Mouse (Mus musculus) hindbrain, embryonic 16.5 days (tissue): ENCODE results near the gene Cited2. TPM values are rescaled to one million over a fixed set of nuclear protein-coding genes. Genes with fewer than 3 reads are reported as not detected.

Source experiments
- ATAC-seq: fragments of 200-750 bp; cut with Nextera tagmentation; 2 replicates; pipeline ENCODE4 v1.8.0; 2017; ENCODE audit warnings: moderate TSS enrichment, moderate library complexity
- H3K27ac ChIP-seq: fragments of 300-500 bp; sonication (generic); 2 replicates; pipeline ENCODE4 v1.5.1; 2014; ENCODE audit warnings: low read depth, mild to moderate bottlenecking, control low read depth, low read length, moderate library complexity
- H3K27me3 ChIP-seq: fragments of 300-500 bp; sonication (generic); replicated peaks from 2 replicates; pipeline ENCODE4 v1.6.1; 2014; ENCODE audit warnings: low read length; ENCODE audit not compliant: control insufficient read depth, insufficient read depth
- H3K36me3 ChIP-seq: fragments of 300-500 bp; sonication (generic); 2 replicates; pipeline ENCODE4 v1.6.1; 2014; ENCODE audit warnings: mild to moderate bottlenecking, low read length, moderate library complexity, mixed read lengths; ENCODE audit not compliant: control insufficient read depth, insufficient read depth
- H3K4me1 ChIP-seq: fragments of 300-500 bp; sonication (generic); 2 replicates; pipeline ENCODE4 v1.6.1; 2014; ENCODE audit warnings: low read depth, low read length; ENCODE audit not compliant: control insufficient read depth, insufficient read depth
- H3K4me2 ChIP-seq: fragments of 300-500 bp; sonication (generic); 2 replicates; pipeline ENCODE4 v1.6.1; 2014; ENCODE audit warnings: mild to moderate bottlenecking, low read length, control low read depth, moderate library complexity
- H3K4me3 ChIP-seq: fragments of 300-500 bp; sonication (generic); 2 replicates; pipeline ENCODE4 v1.5.1; 2014; ENCODE audit warnings: mild to moderate bottlenecking, low read length, control low read depth, moderate library complexity
- H3K9ac ChIP-seq: fragments of 300-500 bp; sonication (generic); 2 replicates; pipeline ENCODE4 v1.6.1; 2014; ENCODE audit warnings: low read depth, mild to moderate bottlenecking, control low read depth, low read length, moderate library complexity
- H3K9me3 ChIP-seq: fragments of 300-500 bp; sonication (generic); 2 replicates; pipeline ENCODE4 v1.6.1; 2014; ENCODE audit warnings: mild to moderate bottlenecking, low read length, moderate library complexity; ENCODE audit not compliant: control insufficient read depth
- WGBS: fragments of 180-500 bp; shearing (Covaris S2); extraction: QIAGEN DNeasy Blood & Tissue Kit; methylation state at CpG from one replicate; pipeline ENCODE4 v1.1.7; 2014; 5-methylcytosine and 5-hydroxymethylcytosine counted together
- polyA plus RNA-seq: library from polyadenylated mRNA; unstranded; fragments of >200 nt; fragmentation: Nextera tagmentation; extraction: Ambion mirVana; gene quantifications from 2 replicates; pipeline ENCODE4 v1.2.1, GENCODE M21; 2015

Gene Cited2
- polyA plus RNA-seq, 1 experiment from 2014 or later = 59.1 TPM

DNA sequence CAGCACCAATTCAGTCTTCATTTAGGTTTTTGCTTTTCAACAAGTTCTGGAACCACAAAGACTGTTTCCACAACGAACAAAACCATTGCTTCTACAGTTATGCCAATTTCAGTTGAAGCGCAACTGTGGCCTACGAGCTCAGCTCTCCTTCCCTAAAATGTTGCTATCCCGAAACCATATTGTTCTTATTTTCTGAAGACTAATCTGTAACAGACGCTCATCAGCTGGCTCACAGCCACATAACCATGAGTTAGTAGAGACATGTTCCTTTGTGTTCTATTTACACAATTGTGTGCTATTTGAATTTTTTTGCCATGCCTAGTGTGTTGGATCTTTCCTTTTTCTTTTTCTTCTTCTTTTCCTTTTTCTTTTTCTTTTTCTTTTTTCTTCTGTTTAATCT, 46.8 kb downstream of the Cited2 start:
- Histone ChIP-seq H3K4me2 (no peak overlapping the region), H3K27ac (no peak overlapping the region), H3K4me1 (no peaks in the 10 kb centered on the region), H3K9me3 (no peaks in the 10 kb centered on the region), H3K4me3 (no peak overlapping the region), H3K36me3 (no peaks in the 10 kb centered on the region), H3K9ac (no peak overlapping the region), H3K27me3 (no peaks in the 10 kb centered on the region)
- no peak for ATAC-seq
- WGBS = 87% methylated on average over 5 of the region's 5 CpGs

- Histone ChIP-seq H3K9me3 (no peaks in the 10 kb centered on the region), H3K4me3 (no peak overlapping the region), H3K4me1 (no peaks in the 10 kb centered on the region), H3K4me2 (no peak overlapping the region), H3K36me3 (no peaks in the 10 kb centered on the region), H3K9ac (no peak overlapping the region), H3K27ac (no peak overlapping the region), H3K27me3 (no peaks in the 10 kb centered on the region)
- WGBS = 84% methylated on average over 10 of the region's 10 CpGs
- ATAC-seq = no peak
Measured at GRCm38 (mm10) chr10:17772364-17772763, 49.3 kb downstream of the Cited2 start.

DNA sequence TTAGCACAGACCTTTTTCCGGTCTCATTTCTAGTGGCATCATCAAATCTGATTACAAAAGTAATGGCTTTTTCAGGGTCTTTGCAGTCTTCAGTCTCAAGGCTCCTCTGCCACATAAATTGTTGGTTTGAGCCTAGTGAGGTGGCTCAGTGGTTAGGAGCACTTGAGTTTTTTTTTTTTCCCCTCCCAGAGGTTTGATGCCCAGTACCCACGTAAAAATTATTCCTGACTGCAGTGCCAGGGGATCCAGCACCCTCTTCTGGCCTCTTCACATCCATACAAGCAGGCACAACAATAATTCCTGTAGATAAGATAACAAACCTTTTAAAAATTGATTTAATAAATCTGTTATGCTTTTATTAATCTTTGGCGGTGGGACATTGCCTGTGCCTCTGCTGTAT, 51.3 kb downstream of the Cited2 start:
- no peaks in the 10 kb centered on the region for H3K4me1 ChIP-seq
- H3K4me2 ChIP-seq = no peak overlapping the region
- no peaks in the 10 kb centered on the region for H3K9me3 ChIP-seq
- H3K9ac ChIP-seq = no peak overlapping the region
- no peak overlapping the region for H3K27ac ChIP-seq
- no peaks in the 10 kb centered on the region for H3K36me3 ChIP-seq
- no peaks in the 10 kb centered on the region for H3K27me3 ChIP-seq
- H3K4me3 ChIP-seq = no peak overlapping the region
- ATAC-seq = no peak
- WGBS = 87% methylated on average over 3 of the region's 3 CpGs

GRCm38 (mm10) chr10:17775079-17775478, 52.1 kb downstream of the Cited2 start:
- Histone ChIP-seq H3K36me3 (no peaks in the 10 kb centered on the region), H3K4me2 (no peak overlapping the region), H3K27ac (no peak overlapping the region), H3K4me3 (no peak overlapping the region), H3K27me3 (no peaks in the 10 kb centered on the region), H3K9ac (no peak overlapping the region), H3K9me3 (no peaks in the 10 kb centered on the region), H3K4me1 (no peaks in the 10 kb centered on the region)
- no peak for ATAC-seq
- WGBS = 85% methylated on average over 4 of the region's 4 CpGs

Other genes starting within 250 kb of the Cited2 start
- gene Txlnb, start 73.0 kb downstream of the Cited2 start, polyA plus RNA-seq = 1.2 and 1.7 TPM in 2 replicates
- 3.9 and 4.4 TPM in 2 replicates for gene Heca, start 224.8 kb downstream of the Cited2 start, polyA plus RNA-seq